Mouse (Mus musculus) G1E (cell line): ENCODE measurements around the gene Polr3c.

Source experiments
- CTCF ChIP-seq: IDR thresholded peaks from 2 replicates; pipeline ENCODE4 v1.5.1; 2012; ENCODE audit warnings: low read depth, low read length, inconsistent platforms, mixed read lengths
- GATA1 ChIP-seq: IDR thresholded peaks from 2 replicates; pipeline ENCODE4 v1.6.1; 2012; ENCODE audit warnings: borderline replicate concordance, low read length, inconsistent platforms, mixed read lengths
- TAL1 ChIP-seq: conservative IDR thresholded peaks from 2 replicates; pipeline ENCODE4 v1.6.1; 2012; ENCODE audit warnings: low read depth, low read length, inconsistent platforms, mixed read lengths

GRCm38 (mm10) chr3:96692506-96692905, 34.9 kb downstream of the Polr3c start:
- TF ChIP-seq CTCF (no peak), GATA1 (no peak), TAL1 (no peak)
